Mouse (Mus musculus) hindlimb bud, embryonic 11.5 days (tissue): ENCODE results near the gene Ppp1cb.

Experiments used
- DNase-seq: peaks from one replicate; pipeline ENCODE4 v3.0.0-alpha.2; 2012; ENCODE audit warnings: low read depth, low spot score; ENCODE audit errors: extremely low spot score

The Ppp1cb gene

GRCm38 (mm10) chr5:32441992-32442575 is 16.6 kb upstream of the Ppp1cb start:
- DNase-seq: no peak

DNA sequence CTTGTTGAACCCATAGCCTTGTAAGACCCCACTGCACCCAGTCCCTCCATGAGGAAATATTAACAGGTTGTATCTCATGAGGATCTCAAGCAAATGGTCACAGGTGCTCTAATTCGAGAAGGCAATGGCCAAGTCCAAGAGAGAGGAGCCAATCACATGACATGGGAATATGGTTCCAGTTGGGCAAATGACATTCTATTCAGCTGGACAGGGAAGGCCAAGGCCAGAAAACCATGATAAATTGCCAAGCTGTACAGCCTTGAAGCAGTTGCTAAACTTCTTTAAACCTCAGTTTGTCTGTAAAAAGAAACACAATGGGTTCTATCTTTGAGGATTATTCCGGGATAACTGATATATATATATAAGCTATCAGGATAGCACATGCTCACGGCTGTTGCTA is 14.7 kb upstream of the Ppp1cb start:
- DNase-seq: no peak

DNA sequence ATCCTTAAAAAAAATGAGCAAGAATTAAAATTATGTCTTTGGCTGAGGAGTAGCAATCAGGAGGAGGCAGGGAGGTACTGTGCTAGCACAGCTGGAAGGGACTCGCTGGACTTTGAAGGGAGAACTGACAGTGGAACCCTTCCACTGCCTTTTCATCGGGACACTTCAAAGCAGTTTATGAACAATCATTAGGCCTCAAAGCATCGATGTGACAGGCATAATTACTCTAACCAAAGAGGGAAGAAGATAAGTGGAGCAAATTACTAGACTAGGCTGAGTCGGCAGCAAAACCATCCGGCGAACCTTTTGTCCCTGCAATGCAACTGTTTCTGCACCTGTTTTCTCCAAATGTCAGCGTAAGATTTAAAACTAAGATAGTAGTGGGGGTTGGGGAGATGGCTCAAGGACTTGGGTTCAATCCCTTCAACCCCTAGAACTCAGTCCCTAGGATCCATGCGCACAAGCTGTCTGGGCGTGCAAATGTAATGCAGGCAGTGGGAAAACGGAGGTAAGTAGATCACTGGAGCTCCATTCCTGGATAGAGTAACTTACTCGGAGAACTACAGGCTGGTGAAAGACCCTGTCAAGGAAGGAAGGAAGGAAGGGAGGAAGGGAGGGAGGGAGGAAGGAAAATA is 13.2 kb upstream of the Ppp1cb start:
- no peak for DNase-seq

GRCm38 (mm10) chr5:32446394-32446793 is 12.2 kb upstream of the Ppp1cb start:
- no peak for DNase-seq

- no peak for DNase-seq
Observed at GRCm38 (mm10) chr5:32446810-32447209, 11.8 kb upstream of the Ppp1cb start.

DNA sequence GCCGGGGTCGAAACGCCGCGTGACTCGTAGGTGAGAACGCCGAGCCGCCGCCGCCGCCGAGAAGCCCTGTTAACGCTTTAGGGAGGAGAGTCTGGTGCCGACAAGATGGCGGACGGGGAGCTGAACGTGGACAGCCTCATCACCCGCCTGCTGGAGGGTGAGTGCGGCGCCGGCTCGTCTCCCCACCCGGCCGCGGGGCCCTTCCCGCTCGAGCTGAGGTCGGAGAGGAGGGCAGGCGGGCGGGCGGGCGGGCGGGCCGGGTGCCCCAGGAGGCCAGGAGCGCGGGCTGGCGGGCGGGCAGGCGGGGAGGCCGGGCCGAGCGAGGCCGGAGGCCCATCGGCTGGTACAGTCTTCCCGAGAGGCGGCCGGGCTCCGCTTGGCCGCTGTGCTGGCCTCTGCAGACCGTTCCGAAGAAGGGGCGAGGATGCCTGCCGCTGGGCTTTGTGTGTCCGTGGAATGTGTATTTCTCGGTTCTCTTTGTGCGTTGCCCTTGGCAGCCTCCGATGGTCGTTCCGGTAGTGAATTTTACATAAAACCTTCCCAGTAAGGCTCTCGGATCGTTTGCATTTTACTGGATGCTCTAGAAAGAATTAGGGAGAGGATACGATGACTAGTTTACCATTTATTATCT is 723 bp downstream of the Ppp1cb start:
- DNase-seq: no peak

- peak; percentile 42 for DNase-seq
Observed at GRCm38 (mm10) chr5:32459882-32460751, 1.5 kb downstream of the Ppp1cb start.

- no peak for DNase-seq
Observed at GRCm38 (mm10) chr5:32460973-32461372, 2.3 kb downstream of the Ppp1cb start.

DNA sequence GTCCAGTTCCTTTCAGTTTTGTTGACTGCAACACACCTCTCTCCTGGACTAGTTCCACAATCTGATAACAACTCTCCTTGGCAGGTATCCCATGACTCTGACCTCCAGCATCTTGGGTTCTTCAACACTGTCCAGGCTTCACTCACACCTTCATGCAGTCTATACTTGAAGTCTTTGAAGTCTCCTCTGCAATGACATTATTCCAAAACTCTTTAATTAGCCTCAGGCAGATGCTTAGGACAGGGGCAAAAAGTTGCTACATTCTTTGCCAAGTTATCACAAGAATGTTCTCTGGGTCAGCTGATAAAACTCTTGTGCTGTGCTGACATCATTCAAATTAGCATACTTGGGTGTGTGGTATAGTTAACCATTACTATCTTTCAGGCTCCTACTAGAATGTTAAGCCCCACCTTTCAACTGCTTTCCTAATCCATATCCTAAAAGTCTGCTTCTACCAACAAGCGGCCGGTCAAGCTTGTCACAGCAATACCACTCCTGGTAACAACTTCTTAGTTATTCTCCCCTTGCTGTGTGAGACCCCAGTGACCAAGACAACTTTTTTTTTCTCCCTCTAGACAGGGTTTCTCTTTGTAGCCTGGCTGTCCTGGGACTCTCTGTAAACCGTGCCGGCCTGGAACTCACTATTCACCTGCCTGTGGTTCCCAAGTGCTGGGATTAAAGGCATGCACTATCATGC is 13.8 kb downstream of the Ppp1cb start:
- no peak for DNase-seq

- DNase-seq: no peak
Observed at GRCm38 (mm10) chr5:32473029-32473352, 14.3 kb downstream of the Ppp1cb start.

DNA sequence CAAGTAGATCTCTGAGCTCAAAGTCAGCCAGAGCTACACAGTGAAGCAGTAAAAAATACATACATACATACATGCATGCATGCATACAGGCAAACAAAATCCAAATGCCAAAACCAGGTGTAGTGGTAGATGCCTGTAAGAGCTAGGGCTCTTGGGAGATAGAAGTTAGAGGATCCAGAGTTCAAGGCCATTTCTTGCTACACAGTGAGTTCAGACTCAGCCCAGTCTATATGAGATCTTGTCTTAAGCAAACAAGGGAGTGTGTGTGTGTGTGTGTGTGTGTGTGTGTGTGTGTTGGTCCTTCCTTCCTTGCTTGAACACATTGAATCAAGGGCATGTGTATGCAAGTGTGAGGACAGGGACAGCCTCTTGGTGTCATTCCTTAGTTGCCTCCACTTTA is 17.9 kb downstream of the Ppp1cb start:
- no peak for DNase-seq

DNA sequence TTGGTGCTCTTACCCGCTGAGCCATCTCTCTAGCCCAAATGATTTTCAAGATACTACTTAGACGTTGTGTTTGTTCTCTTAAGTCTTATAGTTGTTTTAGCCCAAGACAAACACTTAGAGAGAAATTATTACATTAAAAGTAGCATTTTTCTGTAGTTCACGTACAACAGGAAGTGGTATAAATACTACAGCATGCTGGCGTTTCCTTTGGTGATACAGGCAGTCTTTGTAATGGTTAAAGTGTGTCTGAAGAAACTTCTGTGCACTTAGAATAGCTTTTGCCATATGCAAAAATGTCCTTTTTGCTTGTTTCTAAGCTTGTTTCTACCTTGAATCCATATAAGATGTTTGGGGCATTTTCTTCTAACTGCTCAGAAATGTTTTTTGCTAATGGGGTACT is 20.3 kb downstream of the Ppp1cb start:
- no peak for DNase-seq

DNA sequence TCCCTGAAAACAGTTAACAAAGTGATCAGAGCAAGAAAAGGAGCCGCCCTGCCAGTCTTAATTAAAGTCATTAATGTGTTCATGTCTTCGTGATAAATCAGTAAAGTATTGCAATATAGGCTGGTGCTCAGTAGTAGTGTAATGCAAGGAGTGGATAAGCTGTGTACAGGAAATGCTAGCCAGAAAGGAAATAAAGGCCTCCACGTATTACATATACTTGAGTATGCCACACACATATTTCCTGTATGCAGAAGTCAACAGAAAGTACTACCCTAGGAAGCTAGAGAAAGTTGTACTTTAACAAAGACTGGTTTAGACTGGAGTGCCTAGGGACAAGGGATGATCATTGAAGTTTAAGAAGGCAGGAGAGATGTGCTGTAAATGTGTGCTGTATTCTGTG is 26.8 kb downstream of the Ppp1cb start:
- DNase-seq: no peak

DNA sequence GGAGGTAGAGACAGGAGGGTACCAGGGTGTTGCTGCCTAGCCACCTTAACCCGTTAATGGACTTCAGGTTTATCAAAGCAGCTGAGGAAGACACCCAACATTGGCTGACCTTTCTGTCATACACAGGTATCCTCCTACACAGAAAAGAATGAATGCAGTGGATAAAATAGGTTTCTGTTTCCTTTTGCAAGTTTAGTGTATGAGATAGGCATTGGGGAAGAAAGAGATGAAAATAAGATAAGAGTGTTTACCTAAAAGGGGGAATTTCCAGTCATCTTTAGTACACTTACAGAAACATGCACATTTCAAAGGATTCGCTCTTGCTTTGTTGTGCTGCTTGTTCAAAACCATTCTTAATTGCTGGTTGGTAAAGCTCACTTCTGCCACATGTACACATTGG is 29.4 kb downstream of the Ppp1cb start:
- DNase-seq: no peak

- DNase-seq: no peak
Observed at GRCm38 (mm10) chr5:32494084-32494700, 35.5 kb downstream of the Ppp1cb start.

DNA sequence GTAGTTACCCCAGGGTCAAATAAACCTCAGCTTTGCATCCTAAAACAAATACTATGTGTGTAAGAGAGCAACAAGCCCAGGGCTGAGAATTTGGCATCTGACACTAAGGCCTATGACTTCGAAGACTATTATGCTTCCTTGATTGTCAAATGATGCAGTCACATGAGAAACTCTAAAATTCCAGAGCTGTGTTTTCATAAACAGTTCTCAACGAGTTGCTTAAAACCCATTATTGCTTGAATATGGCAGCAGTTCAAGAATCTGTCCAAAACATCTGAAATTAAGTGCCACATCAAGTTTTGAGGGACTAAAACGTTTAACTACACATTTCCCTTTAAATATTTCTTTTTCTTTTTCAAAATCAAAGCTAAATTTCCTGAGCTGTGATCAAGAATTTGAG is 50.1 kb downstream of the Ppp1cb start:
- DNase-seq: no peak

GRCm38 (mm10) chr5:32520381-32520780 is 61.7 kb downstream of the Ppp1cb start:
- no peak for DNase-seq

- DNase-seq: no peak
Observed at GRCm38 (mm10) chr5:32549449-32549848, 90.8 kb downstream of the Ppp1cb start.

DNA sequence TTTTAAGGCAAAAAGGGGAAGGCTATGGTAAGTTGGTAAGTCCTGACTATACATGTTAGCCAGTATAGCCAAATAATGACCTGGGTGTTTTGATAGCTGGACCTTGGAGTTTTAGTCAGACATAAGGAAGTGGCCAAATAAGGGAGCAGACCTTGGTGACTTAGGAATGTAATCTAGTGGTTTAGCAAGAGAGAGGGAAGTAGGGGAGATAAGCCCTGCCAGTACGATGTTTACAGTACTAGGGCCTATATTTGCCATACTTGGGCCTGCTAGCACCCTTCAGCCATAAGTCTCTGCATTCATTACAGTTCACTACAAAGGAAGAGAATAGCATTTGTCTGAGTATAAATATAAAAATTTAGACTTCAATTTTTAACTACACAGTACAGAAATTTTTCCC is 106.1 kb downstream of the Ppp1cb start:
- no peak for DNase-seq
